Mouse (Mus musculus): Measurements from ENCODE around the gene Lbx1. TPM values are rescaled to one million over a fixed set of nuclear protein-coding genes. Genes with fewer than 3 reads are reported as not detected.

Gene Lbx1
- polyA plus RNA-seq, 1 experiment from 2014 or later, result 1.6 TPM

DNA sequence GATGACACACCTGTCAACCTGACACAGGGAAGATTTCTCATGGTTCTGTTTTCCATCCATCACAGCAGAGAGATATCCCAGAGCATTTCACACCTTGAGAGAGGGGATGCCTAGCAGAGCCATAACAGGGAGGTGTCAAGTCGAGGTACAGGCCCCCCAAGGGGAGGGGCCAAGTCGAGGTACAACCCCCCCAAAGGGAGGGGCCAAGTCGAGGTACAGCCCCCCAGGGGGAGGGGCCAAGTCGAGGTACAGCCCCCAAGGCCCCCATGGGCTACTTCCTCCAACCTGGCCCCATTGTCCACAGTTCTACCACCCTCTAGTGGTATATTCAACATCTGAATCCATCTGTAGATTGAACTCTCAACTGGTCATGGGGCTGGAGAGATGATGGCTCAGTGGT lies 41.0 kb downstream of the Lbx1 start:
- ATAC-seq (ENCODE audit: low read depth) (no peak), DNase-seq (ENCODE audit: low spot score) (no peak)
- no peaks in the 10 kb centered on the region for H3K4me1 ChIP-seq (ENCODE audit: control insufficient read depth, insufficient read depth, low read length)
- H3K4me3 ChIP-seq (ENCODE audit: low read depth, low read length), result no peak overlapping the region
- H3K4me2 ChIP-seq (ENCODE audit: low read depth, low read length), result no peak overlapping the region
- H3K27me3 ChIP-seq (replicated peaks; ENCODE audit: control insufficient read depth, insufficient read depth, low read length), result no peaks in the 10 kb centered on the region
- H3K9me3 ChIP-seq (ENCODE audit: control insufficient read depth, low read length), result peaks cover 9% of the 10 kb centered on the region; the same call in 1 of the 2 replicates
- H3K36me3 ChIP-seq (ENCODE audit: control insufficient read depth, insufficient read depth, low read length), result no peaks in the 10 kb centered on the region
- H3K27ac ChIP-seq (replicated peaks; ENCODE audit: low read depth, low read length), result no peak overlapping the region
- no peak overlapping the region for H3K9ac ChIP-seq (ENCODE audit: low read depth, low read length)
- WGBS, result 56% methylated on average over 4 of the region's 4 CpGs

Other genes with a start within 250 kb of the Lbx1 start
- 2.9 and 4.3 TPM in 2 replicates for gene Sema4g, start 246.7 kb downstream of the Lbx1 start, polyA plus RNA-seq (2014; fragmentation: Nextera tagmentation; extraction: Ambion mirVana)
- 10.5 and 11.2 TPM in 2 replicates for gene Twnk, start 230.1 kb downstream of the Lbx1 start, polyA plus RNA-seq (2014; fragmentation: Nextera tagmentation; extraction: Ambion mirVana)
- 47.4 and 49.2 TPM in 2 replicates for gene Mrpl43, start 229.4 kb downstream of the Lbx1 start, polyA plus RNA-seq (2014; fragmentation: Nextera tagmentation; extraction: Ambion mirVana)
- 51.2 and 56.1 TPM in 2 replicates for gene Lzts2, start 221.4 kb downstream of the Lbx1 start, polyA plus RNA-seq (2014; fragmentation: Nextera tagmentation; extraction: Ambion mirVana)
- gene Pdzd7, start 190.1 kb downstream of the Lbx1 start, polyA plus RNA-seq (2014; fragmentation: Nextera tagmentation; extraction: Ambion mirVana), result 0.32 and 0.67 TPM in 2 replicates
- gene Sfxn3, start 188.3 kb downstream of the Lbx1 start, polyA plus RNA-seq (2014; fragmentation: Nextera tagmentation; extraction: Ambion mirVana), result 28.1 and 31.1 TPM in 2 replicates
- 51.5 and 64.9 TPM in 2 replicates for gene Kazald1, start 160.6 kb downstream of the Lbx1 start, polyA plus RNA-seq (2014; fragmentation: Nextera tagmentation; extraction: Ambion mirVana)
- gene Tlx1, start 85.1 kb downstream of the Lbx1 start, polyA plus RNA-seq (2014; fragmentation: Nextera tagmentation; extraction: Ambion mirVana), result 1.7 and 1.9 TPM in 2 replicates
- 44.6 and 45.0 TPM in 2 replicates for gene Btrc, start 127.9 kb upstream of the Lbx1 start, polyA plus RNA-seq (2014; fragmentation: Nextera tagmentation; extraction: Ambion mirVana)